Mouse (Mus musculus): ENCODE data around the gene Ndufa13.
"Not testable (repeated sequence)": the region's sequence is repeated elsewhere in the genome, so short reads cannot be mapped to it uniquely, and the experiment has no call there.

Gene Ndufa13

DNA sequence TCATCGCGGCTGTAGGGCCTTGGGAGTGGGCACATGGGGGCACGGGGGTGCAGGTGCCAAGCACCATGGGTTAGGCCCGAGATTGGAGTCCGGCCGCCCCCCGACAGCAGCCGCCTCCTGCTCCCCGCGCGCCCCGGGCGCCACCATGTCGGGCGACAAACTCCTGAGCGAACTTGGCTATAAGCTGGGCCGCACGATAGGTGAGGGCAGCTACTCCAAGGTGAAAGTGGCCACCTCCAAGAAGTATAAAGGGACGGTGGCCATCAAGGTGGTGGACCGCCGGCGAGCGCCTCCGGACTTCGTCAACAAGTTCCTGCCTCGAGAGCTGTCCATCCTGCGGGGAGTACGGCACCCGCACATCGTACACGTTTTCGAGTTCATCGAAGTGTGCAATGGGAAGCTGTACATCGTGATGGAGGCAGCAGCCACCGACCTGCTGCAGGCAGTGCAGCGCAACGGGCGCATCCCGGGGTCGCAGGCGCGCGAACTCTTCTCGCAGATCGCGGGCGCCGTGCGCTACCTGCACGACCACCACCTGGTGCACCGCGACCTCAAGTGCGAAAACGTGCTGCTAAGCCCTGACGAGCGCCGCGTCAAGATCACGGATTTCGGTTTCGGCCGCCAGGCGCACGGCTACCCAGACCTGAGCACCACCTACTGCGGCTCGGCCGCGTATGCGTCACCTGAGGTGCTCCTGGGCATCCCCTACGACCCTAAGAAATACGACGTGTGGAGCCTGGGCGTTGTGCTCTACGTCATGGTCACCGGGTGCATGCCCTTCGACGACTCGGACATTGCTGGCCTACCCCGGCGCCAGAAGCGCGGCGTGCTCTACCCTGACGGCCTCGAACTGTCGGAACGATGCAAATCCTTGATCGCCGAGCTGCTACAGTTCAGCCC is at the start of gene Ndufa13, which contains the start of the genes Tssk6 and Yjefn3:
TSS of gene Ndufa13 (minus strand) at position 396 of the 900 bp plus-strand sequence.
TSS of gene Tssk6 (plus strand) at position 22 of the 900 bp plus-strand sequence.
TSS of gene Yjefn3 (minus strand) at position 550 of the 900 bp plus-strand sequence.
- in situ Hi-C loops (cut with MboI, MseI), result no loop called here

DNA sequence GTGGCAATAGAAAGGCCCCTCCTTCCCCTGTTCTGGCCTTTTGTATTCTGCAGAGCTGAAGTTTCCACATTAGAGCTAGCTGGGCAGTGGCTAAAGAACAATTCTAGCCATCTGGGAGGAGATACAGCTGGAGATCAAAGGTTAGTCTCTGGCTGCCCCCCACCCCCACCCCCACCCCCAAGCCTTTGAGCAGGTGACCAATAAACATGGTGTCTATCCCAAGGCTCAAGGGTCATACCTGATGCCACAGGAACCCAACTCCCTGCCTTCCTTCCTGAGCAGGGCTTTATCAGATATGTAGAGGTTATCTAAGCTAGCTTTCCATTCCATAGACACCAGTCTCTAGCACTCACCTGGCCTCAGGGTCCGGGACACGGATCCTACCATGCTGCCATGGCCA is 47.9 kb upstream of the Ndufa13 start:
- in situ Hi-C loops (cut with MboI, MseI), result no loop called here

DNA sequence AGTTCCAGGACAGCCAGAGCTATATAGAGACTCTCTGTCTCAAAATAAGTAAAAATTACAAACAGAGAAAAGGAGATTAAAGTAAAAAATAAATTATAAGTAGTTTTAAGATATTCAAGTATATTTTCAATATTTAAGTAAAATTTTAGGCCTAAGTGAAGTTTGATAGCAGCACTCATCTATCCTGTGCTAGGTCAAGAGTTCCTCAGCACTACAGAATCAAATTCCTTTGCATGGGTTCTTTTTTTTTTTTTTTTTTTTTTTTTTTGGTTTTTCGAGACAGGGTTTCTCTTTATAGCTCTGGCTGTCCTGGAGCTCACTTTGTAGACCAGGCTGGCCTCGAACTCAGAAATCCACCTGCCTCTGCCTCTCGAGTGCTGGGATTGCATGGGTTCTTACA is 40.1 kb upstream of the Ndufa13 start:
- in situ Hi-C loops (cut with MboI, MseI), result not testable (repeated sequence)

DNA sequence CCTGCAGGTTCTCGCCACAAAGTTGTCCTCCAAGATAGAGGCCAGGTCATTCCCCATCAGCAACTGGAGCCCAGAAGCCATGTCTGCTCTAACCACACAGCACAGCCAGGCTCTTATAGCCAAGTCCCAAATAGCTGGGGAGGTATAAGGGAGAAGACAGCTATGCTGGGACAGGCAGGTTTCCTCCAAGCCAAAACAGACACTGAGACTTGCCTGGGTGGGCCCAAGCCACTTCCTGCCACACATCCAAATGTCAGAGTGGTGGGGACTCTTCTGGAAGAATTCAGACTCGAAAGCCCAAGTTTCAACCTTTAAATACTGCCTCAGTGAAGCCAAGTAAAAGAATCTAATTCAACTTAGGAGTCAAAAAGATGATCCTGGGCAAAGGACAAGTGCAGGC is 38.0 kb upstream of the Ndufa13 start:
- in situ Hi-C loops (cut with MboI, MseI), result no loop called here

DNA sequence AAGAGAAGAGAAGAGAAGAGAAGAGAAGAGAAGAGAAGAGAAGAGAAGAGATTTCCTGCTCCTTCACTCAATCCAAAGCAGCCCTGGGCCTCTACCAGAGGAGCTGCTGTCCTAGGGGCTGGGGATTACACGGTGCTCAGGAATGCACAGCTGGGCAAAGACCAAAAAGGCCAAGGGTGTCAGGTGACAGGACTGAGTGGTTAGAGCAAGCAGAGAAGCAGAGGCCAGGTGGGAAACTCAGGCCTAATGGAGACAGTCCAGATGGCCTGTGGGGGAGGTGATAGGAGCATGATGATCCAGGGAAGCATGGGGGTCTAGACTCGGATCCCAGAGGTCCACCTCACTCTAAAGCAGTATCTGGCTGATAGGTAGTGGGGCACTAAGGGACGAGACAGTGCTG is 37.3 kb upstream of the Ndufa13 start:
- in situ Hi-C loops (cut with MboI, MseI), result no loop called here

DNA sequence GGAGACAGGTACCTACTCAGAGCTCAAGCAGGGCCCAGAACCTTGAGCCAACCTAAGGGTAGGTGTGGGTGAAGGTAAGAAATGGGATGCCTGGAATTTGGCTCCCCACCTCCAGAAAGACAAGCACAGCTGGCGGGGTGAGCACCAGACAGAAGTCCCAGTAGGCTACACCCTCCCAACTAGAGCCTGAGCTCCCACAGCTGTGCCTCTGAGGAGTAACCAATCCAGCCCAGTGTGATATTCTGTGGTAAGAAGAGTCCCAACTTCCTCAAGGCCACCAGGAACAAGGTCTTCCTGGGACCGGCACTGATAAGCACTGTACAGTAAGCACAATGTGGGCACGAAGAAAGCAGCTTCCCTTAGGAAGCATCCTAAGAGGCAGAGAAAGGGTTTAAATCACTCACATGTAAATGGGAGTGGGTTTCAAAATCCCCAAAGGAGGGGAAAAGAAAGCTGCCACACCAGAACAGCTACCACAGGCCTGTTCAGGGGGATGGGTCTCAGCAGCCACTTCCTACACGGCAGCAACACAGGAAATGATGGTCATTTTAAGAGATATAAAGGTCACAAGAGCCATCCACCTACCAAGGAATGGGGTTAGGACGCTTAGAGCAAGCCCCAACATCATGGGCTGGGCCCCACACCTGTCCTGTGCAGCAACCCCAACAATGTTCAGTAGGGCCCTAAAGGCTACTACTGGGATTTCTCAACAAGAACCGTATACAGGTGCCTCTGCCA is 36.1 kb upstream of the Ndufa13 start:
- in situ Hi-C loops (cut with MboI, MseI), result no loop called here

DNA sequence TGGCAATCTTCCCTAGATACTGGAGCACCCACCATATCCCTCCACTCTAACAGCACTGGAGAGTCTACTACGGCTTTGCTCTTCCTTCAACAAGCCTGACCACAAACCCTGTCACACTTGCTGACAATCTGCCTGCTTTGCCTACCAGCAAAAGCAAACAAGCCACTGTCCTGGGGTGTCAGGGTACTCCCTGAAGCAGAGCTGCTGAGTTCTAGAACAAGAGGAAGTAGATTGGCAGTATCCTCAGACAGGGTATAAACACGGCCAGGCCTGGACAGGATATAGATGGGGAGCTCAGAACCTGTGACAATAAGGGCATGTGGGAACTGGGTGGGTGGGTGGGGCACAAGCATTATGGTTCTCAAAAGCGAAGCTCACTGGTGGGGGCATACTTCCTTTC is 35.1 kb upstream of the Ndufa13 start:
- in situ Hi-C loops (cut with MboI, MseI), result no loop called here

DNA sequence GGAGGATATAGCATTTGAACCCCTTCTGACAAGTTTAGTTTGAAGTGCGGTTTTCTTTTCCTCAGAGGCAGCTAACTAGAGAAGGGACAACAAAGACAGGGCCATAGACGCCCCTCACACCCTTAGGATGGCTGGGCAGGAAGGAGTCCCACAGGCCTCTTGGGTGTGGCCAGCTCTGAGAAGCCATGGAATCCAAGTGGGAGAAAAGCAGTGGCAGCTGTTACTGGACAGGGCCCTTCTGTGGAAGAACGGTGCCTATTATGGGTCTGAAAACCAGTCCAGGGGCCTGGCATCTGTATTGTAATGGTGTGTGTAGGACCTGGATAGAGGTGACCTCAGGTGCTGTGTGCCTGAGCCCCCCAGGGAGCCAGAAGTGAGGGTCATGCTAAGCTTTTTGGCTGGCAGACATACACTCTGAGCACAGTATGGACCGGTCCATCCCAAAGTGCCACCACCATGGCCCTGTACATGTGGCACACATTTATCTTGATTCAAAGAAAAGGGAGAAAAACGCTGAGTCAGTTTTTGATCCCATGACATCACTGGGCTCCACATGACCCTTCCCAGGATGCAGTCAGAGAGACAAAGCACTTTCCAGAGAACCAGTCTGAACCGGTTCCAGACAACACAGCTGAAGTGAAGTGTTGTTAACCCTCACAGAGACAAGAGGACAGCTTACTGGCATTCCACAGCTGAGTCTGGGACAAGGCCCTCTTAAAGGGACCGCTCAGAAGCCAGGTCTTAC is 33.9 kb upstream of the Ndufa13 start:
- in situ Hi-C loops (cut with MboI, MseI), result no loop called here

DNA sequence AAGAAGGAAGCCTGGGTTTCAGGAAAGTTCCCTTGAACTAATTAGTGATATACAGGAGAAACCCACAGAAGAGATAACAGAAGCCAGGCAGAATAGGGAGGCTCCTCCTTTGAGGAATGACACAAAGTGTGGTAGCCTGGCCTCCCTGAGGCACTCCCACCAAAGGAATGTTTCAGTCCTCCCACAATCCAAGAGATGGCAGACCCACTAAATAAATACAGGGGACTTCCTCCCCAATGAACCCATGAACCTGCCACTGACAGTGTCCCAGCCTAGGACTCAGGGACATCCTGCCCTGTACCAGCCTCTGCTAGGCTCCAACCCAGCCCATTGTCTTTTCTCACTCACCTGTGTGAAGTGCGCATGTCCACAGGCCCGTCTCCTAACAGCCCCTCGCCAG is 33.1 kb upstream of the Ndufa13 start:
- in situ Hi-C loops (cut with MboI, MseI), result no loop called here

DNA sequence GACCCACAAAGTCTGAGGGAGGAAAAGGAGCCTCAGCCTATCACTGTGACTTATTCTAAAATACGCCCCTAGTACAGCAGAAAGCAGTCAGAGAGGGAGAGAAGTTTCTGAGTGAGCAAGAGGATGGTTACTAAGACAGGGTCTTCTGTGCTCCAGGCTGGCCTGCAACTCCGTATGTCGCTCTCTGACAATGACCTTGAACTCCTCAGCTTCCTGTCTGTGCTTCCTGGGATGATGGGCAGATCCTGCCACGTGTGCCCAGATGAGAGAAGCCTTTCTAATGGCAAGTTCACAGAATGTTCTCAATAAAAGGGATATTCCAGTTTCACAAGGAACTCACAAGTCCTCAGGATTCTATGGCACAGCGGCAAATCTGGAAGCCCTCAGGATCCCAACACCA is 32.2 kb upstream of the Ndufa13 start:
- in situ Hi-C loops (cut with MboI, MseI), result no loop called here

DNA sequence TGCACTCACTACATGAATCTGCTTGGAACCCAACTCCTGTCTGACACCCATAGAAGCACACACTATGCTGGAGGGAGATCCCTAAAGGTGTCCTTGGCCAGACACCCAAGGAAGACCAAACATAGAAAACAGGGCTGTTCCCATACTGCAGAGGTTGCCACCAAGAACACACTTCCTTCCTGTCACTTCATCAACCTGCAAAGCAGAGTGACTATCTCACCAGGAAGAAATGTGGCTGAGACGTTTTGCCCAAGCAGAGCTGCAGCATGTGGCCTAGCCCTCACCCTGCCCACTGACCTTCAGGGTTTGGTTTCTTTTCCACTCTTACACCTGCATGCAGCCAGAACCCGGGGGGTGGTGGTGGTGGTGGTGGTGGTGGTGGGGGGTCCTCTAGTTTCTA is 31.5 kb upstream of the Ndufa13 start:
- in situ Hi-C loops (cut with MboI, MseI), result no loop called here

DNA sequence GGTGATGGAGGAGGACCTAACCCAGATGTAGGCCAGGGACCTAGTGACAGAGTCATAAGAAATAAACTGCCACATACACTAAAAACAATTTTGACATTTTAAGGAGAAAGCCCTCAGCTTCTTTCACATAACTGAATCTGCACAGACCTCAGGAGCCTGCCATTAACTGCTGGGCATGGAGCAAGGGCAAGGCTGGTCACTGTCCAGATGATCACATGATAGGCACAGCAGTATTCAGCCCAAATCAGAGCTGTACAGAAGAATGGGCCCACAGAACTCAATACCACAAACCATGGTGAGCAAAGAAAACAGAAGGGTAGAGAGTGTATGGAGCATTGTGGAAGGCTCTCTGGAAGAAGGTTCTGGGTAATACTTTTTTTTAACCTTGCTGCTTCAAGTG is 24.5 kb upstream of the Ndufa13 start:
- in situ Hi-C loops (cut with MboI, MseI), result no loop called here

DNA sequence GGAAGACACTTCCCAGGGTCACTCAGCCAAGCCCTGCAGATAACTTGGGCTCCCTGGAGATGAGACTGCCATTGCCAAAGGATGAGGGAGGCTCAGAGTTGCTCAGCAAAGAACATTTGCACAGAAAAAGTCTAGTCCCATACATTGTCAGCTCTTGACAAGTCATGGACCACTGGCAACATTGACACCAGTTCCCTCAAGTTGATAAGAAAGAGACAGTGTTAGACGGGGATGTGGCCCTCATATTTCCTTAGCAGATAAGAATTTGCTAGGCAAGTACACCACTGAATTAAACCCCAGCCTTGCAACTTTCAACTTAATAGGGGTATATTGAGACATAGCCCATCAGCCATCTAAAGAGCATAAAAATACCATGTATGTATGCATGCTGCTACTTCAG is 21.6 kb upstream of the Ndufa13 start:
- in situ Hi-C loops (cut with MboI, MseI), result loop anchor here (5.0 kb wide), 1 partner anchor 73 kb away; the partner anchor contains the start of gene Gatad2a

DNA sequence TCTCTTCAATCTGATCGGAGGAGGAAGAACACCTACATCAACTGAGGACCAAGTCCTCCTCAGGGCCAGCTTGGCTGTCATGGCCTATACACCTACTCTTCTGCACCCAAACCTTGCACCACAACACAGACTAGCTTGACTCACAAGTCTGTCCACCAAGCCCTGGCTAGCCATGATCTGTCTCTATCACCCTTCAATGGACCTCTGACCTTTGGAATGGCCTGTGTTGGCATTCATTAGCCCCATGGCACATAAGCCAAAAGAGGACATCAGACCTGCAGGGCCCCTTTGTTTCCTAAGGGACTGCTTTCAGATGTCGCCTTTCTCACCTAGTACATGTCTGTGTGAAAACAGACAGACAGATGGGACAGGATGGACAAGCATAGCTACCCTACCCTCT is 18.8 kb upstream of the Ndufa13 start:
- in situ Hi-C loops (cut with MboI, MseI), result loop anchor here (5.0 kb wide), 1 partner anchor 76 kb away; the partner anchor contains the start of gene Gatad2a

DNA sequence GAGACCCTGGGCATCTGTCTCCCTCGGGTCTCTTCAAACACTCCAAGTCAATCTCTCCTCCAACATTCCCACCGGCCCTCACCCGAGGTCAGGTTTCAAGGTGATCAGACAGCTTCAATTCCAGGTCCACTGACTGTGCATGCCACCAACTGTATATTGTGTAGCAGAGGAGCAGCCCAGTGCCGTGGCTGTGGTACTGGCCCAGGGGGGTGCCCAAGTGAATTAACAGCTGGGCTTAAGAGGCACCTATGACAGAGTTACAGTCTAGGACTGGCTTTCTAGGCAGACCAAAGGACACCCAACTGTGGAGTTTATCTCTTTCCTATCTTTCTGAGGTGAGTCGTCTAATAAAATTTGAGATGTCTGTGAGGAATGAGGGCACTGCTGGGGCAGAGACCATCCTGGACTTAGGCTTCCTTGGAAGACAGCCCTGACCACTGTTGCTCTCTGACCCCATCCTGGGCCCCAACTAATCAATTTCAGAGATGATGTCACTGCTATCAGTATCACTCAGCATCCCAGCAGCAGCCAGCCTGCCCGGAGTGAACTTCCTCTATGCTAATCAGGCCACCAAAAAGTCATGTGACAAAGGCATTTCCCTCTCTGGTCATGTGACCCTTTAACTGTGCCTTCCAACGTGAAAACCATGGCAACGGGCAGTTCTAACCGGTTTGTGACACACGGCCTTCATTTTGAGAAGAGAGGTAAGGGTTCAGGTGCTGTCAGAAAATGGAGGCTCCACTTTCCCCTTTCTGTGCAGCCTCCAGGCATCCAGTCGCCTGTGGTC is 17.7 kb upstream of the Ndufa13 start:
- in situ Hi-C loops (cut with MboI, MseI), result loop anchor here (5.0 kb wide), 2 partner anchors 77 to 247 kb away; partner anchors contain the start of gene Gatad2a

DNA sequence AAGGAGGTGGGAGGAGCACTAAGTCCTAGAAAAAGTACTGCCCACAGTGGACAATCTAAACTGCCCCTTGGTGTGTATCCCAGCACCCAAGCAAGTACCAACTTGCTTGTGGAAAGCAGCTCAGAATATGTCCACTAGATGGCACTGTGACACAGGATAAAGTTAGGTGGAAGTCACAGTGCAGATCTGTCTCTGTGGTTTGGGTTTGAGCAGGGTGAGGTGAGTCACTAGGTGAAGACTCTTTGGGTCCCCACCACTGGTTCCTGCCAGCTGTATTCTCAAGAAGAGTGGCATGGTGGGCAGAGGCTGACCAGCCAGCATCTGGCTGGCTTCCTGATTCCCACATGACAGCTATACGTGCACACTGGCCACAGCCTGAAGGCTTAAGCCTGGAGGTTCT is 16.7 kb upstream of the Ndufa13 start:
- in situ Hi-C loops (cut with MboI, MseI), result loop anchor here (5.0 kb wide), 1 partner anchor 248 kb away; no protein-coding TSS in a partner anchor

DNA sequence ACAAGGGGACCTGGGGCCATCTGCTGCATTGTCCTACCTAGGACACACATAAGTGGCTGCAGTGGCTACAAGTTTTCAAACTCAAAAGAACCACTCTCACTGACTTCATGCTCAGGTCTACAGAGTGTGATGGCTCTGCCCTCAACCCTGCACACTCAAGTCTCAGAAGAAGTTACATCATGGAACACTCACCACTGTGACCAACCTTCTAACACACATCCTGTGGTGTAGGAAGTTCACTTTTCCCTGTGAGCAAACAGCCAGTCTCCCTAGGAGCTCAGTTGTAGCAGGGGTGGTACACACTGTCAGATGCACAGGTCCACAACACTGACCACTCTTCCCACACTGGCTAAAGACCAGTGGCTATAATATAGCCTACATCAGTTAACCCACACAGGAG is 16.1 kb upstream of the Ndufa13 start:
- in situ Hi-C loops (cut with MboI, MseI), result loop anchor here (5.0 kb wide), 1 partner anchor 249 kb away; no protein-coding TSS in a partner anchor

DNA sequence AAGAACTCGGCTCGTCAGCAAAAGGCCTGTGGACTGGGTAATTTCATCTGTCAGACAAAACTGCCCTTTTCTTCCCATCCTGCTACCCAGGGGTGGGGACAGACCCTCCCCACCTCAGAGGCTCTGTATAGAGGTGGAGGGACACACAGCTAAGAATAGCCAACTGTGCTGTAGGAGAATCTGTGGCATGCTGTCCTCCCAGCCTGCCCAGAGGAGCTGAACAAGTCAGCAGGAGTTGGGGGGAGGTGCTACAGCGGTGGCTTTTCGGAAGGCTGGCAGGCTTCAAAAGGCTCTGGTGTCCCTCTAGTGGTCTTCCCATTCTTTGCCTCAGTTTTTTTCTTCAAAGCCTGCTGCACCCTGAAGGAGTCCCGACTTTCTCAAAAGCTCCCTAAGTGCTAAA is 13.4 kb upstream of the Ndufa13 start:
- in situ Hi-C loops (cut with MboI, MseI), result loop anchor here (5.0 kb wide), 1 partner anchor 252 kb away; no protein-coding TSS in a partner anchor

DNA sequence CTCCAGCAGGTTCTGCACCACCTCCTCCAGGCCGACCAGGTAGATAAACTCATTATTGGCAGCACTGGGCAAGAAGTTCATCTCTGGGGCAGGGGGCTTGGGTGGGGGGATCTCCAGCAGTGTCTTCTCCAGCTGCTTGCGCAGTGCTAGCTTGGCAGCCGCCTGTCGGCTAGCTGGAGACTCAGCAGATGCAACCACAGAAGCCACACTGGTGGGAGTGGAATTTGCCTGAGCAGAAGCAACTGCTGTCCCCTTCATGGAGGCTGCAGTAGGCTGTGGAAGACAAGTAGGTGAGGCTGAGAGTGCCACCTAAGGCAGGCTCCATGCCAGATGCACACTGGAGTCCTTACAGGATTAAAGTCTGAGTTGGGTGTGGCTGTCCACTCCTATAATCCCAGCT is 12.2 kb upstream of the Ndufa13 start:
- in situ Hi-C loops (cut with MboI, MseI), result no loop called here

DNA sequence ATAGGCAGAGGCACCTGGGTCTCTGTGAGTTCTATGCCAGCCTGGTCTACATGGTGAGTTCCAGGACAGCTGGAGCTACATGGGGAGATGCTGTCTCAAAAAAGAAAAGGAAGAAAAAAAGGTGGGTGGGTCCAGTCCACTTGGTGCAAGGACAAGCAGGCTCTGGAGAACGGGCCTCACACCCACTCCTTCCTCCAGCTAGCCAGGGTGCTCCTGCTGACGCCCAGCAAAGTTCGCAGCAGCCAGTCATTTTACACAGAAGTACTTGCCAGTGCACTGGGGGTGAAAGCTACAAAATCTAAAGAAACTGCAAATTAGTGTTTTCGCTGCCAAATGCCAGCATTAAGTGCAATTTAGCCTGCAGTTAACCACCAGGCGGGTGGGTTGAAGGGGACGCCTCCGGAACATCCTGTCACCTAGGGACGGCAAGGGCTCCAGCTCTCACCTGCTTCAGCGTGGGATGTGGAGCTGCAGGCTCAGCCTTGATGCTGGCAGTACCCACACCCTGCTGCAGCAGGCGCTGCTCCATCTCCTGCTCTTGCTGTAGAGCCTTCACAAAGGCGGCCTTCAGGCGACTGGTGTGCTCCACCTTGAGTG is 10.2 kb upstream of the Ndufa13 start:
- in situ Hi-C loops (cut with MboI, MseI), result no loop called here

All from T-helper 1 cell (primary cell).